Mouse (Mus musculus): Measurements from ENCODE around the gene Prpf6.

Gene Prpf6

GRCm38 (mm10) chr2:181591528-181592085, at the start of gene Prpf6:
Gene Prpf6, plus strand, starts transcription at chr2:181591868.
- no peak for DNase-seq (ENCODE audit: extremely low spot score, low spot score)

- no peak for DNase-seq (ENCODE audit: extremely low spot score, low spot score)
These were observed 45.5 kb upstream of the Prpf6 start for GRCm38 (mm10) chr2:181546142-181546541.

- no peak for DNase-seq (ENCODE audit: extremely low spot score, low spot score)
These were observed 43.4 kb upstream of the Prpf6 start for GRCm38 (mm10) chr2:181548227-181548626.

GRCm38 (mm10) chr2:181548682-181549081, 43.0 kb upstream of the Prpf6 start:
- no peak for DNase-seq (ENCODE audit: extremely low spot score, low spot score)

- no peak for DNase-seq (ENCODE audit: extremely low spot score, low spot score)
These were observed 41.4 kb upstream of the Prpf6 start for GRCm38 (mm10) chr2:181550233-181550632.

GRCm38 (mm10) chr2:181553772-181554171, 37.9 kb upstream of the Prpf6 start:
- no peak for DNase-seq (ENCODE audit: extremely low spot score, low spot score)

GRCm38 (mm10) chr2:181567338-181567737, 24.3 kb upstream of the Prpf6 start:
- peak; percentile 6 for DNase-seq (ENCODE audit: extremely low spot score, low spot score)

- DNase-seq (ENCODE audit: extremely low spot score, low spot score), result no peak
These were observed 23.2 kb upstream of the Prpf6 start for GRCm38 (mm10) chr2:181568272-181569008.

GRCm38 (mm10) chr2:181569856-181570255, 21.8 kb upstream of the Prpf6 start:
- no peak for DNase-seq (ENCODE audit: extremely low spot score, low spot score)

- DNase-seq (ENCODE audit: extremely low spot score, low spot score), result no peak
These were observed 21.3 kb upstream of the Prpf6 start for GRCm38 (mm10) chr2:181570375-181570774.

- DNase-seq (ENCODE audit: extremely low spot score, low spot score), result no peak
These were observed 20.6 kb upstream of the Prpf6 start for GRCm38 (mm10) chr2:181570921-181571595.

- DNase-seq (ENCODE audit: extremely low spot score, low spot score), result no peak
These were observed 19.6 kb upstream of the Prpf6 start for GRCm38 (mm10) chr2:181571941-181572670.

- DNase-seq (ENCODE audit: extremely low spot score, low spot score), result no peak
These were observed 18.4 kb upstream of the Prpf6 start for GRCm38 (mm10) chr2:181572921-181573920.

- no peak for DNase-seq (ENCODE audit: extremely low spot score, low spot score)
These were observed 17.7 kb upstream of the Prpf6 start for GRCm38 (mm10) chr2:181573961-181574360.

- no peak for DNase-seq (ENCODE audit: extremely low spot score, low spot score)
These were observed 16.6 kb upstream of the Prpf6 start for GRCm38 (mm10) chr2:181574921-181575545.

GRCm38 (mm10) chr2:181576613-181577012, 15.1 kb upstream of the Prpf6 start:
- DNase-seq (ENCODE audit: extremely low spot score, low spot score), result no peak

GRCm38 (mm10) chr2:181577126-181577525, 14.5 kb upstream of the Prpf6 start:
- no peak for DNase-seq (ENCODE audit: extremely low spot score, low spot score)

GRCm38 (mm10) chr2:181577981-181578581, 13.6 kb upstream of the Prpf6 start:
- DNase-seq (ENCODE audit: extremely low spot score, low spot score), result no peak

- peak; percentile 10 for DNase-seq (ENCODE audit: extremely low spot score, low spot score)
These were observed 12.7 kb upstream of the Prpf6 start for GRCm38 (mm10) chr2:181578790-181579618.
